Mouse (Mus musculus) hematopoietic stem cell, adult 5-6 weeks (primary cell): ENCODE results near the gene Gm21680. TPM values are rescaled to one million over a fixed set of nuclear protein-coding genes. Genes with fewer than 3 reads are reported as not detected.
"Not testable (repeated sequence)": the region's sequence is repeated elsewhere in the genome, so short reads cannot be mapped to it uniquely, and the experiment has no call there.

Experiments
- ATAC-seq, 2 experiments: fragments of 125-278 bp in 1 of 2; replicated peaks in 1 of 2; 2 replicates each; pipeline ENCODE4 v1.8.0; 2016 to 2017; ENCODE audit warnings: inconsistent platforms in 2 of 2, mild to moderate bottlenecking in 2 of 2, moderate number of reproducible peaks in 2 of 2, low read depth in 1 of 2, moderate TSS enrichment in 1 of 2; ENCODE audit not compliant: low FRiP score in 2 of 2, poor library complexity in 2 of 2, severe bottlenecking in 2 of 2, insufficient read depth in 1 of 2, low TSS enrichment in 1 of 2
- total RNA-seq: library from RNA; stranded (forward); fragments of 172-1452, 232-1000 nt; gene quantifications from 2 replicates; pipeline ENCODE4 v1.2.3, GENCODE M21; 2017

Gm21680 gene
- total RNA-seq: not detected in 2 replicates

DNA sequence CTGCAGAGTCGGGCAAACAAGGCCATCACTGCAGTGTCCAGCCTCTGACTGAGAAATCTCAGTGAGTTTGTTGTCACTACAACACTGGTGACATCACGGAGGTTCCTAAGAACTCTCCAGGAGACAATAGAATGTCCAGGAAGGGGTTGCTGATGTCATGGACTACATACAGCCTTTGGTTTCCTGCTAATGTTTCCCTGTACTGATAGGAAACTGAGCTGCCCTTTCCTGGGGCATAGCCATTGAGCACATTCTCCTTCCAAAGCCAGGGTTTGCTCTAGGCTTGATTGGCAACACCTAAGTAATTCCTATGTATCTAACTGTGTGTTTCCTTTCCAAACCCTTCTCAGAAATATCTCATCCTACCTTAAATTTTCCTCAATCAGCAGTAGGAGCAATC is at the start of gene Gm21680:
Gm21680 (minus strand) TSS at position 101 of the 400 bp plus-strand sequence.
- not testable (repeated sequence) for ATAC-seq

DNA sequence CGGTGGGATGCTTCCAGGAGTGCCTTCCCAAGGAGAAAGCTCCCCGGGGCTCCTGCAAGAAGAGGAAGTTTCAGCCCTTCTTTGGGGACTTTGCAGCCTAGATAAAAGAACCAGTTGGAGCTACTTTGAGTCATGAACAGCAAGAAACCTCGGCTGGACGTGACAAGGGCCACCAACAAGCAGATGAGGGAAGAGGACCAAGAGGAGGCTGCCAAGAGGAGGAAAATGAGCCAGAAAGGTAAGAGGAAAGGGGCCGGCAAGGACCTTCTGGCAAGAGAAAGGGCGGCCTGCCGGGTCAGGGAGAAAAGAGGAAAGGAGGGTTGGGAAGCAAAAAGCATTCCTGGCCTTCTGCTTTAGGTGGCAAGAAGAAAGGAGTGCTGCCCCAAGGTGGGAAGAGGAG is 35.2 kb upstream of the Gm21680 start:
- ATAC-seq: not testable (repeated sequence)

DNA sequence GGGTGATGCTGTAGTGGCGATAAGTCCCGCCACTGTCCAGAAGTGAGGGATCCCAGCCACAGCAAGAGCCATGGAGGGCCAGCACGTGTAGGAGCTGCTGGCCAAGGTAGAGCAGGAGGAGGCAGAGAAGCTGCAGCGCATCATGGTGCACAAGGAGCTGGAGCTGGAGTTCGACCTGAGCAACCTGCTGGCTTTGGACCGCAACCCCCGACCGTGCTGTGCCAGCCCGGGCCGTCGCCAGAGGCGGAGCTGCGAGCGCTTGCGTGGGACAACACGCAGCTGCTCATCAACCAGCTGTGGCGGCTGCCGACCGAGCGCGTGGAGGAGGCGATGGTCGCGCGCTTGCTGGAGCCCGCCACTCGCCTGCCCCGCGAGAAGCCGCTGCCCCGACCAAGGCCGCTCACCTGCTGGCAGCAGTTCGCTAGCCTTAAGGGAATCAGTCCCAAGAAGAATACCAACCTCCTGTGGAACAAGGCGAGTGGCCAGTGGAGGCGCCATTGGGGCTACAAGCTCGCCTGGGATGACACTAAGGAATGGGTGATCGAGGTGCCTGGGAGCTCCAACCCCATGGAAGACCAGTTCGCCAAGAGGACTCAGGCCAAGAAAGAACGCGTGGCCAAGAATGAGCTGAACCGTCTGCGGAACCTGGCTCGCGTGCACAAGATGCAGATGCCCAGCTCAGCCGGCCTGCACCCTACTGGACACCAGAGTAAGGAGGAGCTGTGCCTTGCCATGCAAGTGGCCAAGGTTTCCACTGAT is 34.7 kb upstream of the Gm21680 start:
- ATAC-seq: peak; percentile 53 to 58; a peak in 2 of 4 replicates

DNA sequence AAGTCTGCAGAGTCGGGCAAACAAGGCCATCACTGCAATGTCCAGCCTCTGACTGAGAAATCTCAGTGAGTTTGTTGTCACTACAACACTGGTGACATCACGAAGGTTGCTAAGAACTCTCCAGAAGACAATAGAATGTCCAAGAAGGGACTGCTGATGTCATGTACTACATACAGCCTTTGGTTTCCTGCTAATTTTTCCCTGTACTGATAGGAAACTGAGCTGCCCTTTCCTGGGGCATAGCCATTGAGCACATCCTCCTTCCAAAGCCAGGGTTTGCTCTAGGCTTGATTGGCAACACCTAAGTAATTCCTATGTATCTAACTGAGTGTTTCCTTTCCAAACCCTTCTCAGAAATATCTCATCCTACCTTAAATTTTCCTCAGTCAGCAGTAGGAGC is 32.2 kb upstream of the Gm21680 start, which contains the start of gene Gm1979:
Gm1979 (minus strand) TSS at position 101 of the 400 bp plus-strand sequence.
- ATAC-seq: not testable (repeated sequence)

DNA sequence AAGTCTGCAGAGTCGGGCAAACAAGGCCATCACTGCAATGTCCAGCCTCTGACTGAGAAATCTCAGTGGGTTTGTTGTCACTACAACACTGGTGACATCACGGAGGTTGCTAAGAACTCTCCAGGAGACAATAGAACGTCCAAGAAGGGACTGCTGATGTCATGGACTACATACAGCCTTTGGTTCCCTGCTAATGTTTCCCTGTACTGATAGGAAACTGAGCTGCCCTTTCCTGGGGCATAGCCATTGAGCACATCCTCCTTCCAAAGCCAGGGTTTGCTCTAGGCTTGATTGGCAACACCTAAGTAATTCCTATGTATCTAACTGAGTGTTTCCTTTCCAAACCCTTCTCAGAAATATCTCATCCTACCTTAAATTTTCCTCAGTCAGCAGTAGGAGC is 16.1 kb upstream of the Gm21680 start, which contains the start of gene Gm21698:
Gm21698 (minus strand) TSS at position 101 of the 400 bp plus-strand sequence.
- ATAC-seq: not testable (repeated sequence)

DNA sequence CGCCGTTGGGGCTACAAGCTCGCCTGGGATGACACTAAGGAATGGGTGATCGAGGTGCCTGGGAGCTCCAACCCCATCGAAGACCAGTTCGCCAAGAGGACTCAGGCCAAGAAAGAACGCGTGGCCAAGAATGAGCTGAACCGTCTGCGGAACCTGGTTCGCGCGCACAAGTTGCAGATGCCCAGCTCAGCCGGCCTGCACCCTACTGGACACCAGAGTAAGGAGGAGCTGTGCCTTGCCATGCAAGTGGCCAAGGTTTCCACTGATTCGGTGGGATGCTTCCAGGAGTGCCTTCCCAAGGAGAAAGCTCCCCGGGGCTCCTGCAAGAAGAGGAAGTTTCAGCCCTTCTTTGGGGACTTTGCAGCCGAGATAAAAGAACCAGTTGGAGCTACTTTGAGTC is 15.4 kb downstream of the Gm21680 start:
- ATAC-seq: not testable (repeated sequence)

DNA sequence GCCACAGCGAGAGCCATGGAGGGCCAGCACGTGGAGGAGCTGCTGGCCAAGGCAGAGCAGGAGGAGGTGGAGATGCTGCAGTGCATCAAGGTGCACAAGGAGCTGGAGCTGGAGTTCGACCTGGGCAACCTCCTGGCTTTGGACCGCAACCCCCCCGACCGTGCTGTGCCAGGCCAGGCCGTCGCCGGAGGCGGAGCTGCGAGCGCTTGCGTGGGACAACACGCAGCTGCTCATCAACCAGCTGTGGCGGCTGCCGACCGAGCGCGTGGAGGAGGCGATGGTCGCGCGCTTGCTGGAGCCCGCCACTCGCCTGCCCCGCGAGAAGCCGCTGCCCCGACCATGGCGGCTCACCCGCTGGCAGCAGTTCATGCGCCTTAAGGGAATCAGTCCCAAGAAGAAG is 15.9 kb downstream of the Gm21680 start:
- not testable (repeated sequence) for ATAC-seq

DNA sequence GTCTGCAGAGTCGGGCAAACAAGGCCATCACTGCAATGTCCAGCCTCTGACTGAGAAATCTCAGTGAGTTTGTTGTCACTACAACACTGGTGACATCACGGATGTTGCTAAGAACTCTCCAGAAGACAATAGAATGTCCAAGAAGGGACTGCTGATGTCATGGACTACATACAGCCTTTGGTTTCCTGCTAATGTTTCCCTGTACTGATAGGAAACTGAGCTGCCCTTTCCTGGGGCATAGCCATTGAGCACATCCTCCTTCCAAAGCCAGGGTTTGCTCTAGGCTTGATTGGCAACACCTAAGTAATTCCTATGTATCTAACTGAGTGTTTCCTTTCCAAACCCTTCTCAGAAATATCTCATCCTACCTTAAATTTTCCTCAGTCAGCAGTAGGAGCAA is 18.1 kb downstream of the Gm21680 start, which contains the start of gene Gm21671:
Gm21671 (minus strand) TSS at position 101 of the 400 bp plus-strand sequence.
- not testable (repeated sequence) for ATAC-seq

DNA sequence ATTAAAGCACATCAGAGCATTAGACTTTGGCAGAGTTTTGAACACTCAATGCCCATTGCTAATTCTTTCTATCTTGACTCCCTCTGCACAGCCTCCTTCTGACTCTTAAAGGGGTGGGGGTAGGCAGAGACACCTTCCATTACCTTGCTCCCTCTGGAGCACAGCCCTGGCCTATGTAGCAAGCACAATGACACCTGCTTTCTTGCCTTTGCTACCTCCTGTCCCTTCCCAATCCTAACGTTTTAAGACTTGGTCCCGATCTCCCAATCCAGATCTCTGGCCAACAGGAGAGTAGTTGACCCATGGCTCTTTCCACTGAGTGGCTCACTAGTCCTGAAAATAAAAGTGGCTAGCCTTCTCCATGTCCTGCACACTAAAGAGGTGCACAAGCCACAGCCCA is 27.1 kb downstream of the Gm21680 start:
- not testable (repeated sequence) for ATAC-seq

DNA sequence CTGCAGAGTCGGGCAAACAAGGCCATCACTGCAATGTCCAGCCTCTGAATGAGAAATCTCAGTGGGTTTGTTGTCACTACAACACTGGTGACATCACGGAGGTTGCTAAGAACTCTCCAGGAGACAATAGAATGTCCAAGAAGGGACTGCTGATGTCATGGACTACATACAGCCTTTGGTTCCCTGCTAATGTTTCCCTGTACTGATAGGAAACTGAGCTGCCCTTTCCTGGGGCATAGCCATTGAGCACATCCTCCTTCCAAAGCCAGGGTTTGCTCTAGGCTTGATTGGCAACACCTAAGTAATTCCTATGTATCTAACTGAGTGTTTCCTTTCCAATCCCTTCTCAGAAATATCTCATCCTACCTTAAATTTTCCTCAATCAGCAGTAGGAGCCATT is 30.2 kb downstream of the Gm21680 start, which contains the start of gene Gm21663:
Gm21663 (minus strand) TSS at position 101 of the 400 bp plus-strand sequence.
- not testable (repeated sequence) for ATAC-seq

Other genes with a start within 250 kb of the Gm21680 start
- 0.44 TPM in 1 of 2 replicates, not detected in the other for gene Actr3b, start 212.7 kb downstream of the Gm21680 start, total RNA-seq
- gene Gm21663, start 30.3 kb downstream of the Gm21680 start, total RNA-seq: not detected in 2 replicates
- not detected in 2 replicates for gene Gm21671, start 18.2 kb downstream of the Gm21680 start, total RNA-seq
- gene Gm21698, start 16.0 kb upstream of the Gm21680 start, total RNA-seq: not detected in 2 replicates
- not detected in 2 replicates for gene Gm1979, start 32.1 kb upstream of the Gm21680 start, total RNA-seq
- not detected in 2 replicates for gene Gm5862, start 50.3 kb upstream of the Gm21680 start, total RNA-seq
- not detected in 2 replicates for gene Speer4a, start 66.9 kb upstream of the Gm21680 start, total RNA-seq
- gene Gm7347, start 85.9 kb upstream of the Gm21680 start, total RNA-seq: not detected in 2 replicates
- not detected in 2 replicates for gene Gm10471, start 116.6 kb upstream of the Gm21680 start, total RNA-seq
- gene 5031410I06Rik, start 132.7 kb upstream of the Gm21680 start, total RNA-seq: not detected in 2 replicates
- gene Gm10220, start 148.8 kb upstream of the Gm21680 start, total RNA-seq: not detected in 2 replicates